Mouse (Mus musculus): ENCODE measurements around the gene Fbxo42.

Fbxo42 gene

DNA sequence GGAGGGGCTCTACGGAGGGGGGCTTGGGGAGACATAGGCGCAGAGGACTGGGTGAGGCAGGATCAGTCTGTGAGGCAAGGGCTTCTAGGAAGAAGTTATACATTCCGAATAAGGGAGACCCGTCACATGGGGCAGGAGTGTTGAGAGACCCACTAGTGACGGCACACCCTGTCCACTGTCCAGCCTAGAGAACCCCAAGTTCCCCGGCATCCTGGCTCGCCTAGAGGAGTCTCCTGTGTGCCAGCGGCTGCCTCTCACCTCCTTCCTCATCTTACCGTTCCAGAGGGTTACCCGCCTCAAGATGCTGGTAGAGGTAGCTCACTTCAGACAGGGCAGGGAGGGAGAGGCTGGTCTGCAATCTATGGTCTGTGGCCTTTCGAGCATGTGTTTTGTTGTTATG, 101.7 kb downstream of the Fbxo42 start:
- DNase-seq (ENCODE audit: low spot score), result no peak

DNA sequence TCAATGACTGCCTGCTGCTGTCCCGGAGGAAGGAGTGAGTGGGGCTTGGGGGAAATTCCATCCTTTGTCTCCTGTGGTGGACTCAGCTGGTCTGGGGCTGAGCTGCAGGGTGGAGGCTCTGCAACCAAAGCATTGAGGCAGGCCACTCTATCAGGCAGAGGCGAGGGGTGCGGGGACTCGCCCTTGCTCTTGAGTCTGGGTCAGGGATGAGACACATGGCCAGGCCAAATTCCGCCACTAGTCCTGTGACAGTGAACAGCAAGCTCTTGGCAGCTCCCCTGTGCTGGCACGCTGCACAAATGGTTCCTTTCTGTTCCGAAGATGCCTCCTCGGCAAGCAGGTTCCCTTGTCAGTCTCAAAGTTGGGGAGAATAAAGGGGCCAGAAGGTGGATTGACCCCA, 103.4 kb downstream of the Fbxo42 start:
- no peak for DNase-seq (ENCODE audit: low spot score)

DNA sequence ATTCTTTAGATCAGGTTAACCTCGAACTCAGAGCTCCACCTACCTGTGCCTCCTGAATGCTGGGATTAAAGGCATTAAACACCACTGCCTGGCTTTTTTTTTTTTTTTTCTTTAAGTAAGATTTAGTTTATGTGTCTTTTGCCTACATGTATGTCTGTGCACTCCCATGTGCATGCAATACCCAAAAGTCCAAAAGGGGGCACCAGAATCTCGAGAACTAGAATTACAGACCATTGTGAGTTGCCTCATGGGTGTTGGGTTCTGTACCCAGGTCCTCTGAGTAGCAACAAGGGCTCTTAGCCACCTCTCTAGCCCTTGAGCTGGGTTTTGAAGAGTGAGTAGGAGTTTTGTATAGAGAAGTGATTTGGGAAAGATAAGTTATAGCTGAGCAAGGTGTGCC, 104.9 kb downstream of the Fbxo42 start:
- DNase-seq (ENCODE audit: low spot score), result no peak

Measured in c-Kit-positive CD71-positive TER-119-positive erythroid progenitor cells, embryonic 14.5 days (primary cell).